Mouse (Mus musculus): ENCODE results near the gene Abhd11. TPM values are rescaled to one million over a fixed set of nuclear protein-coding genes. Genes with fewer than 3 reads are reported as not detected.

Abhd11 gene
- polyA plus RNA-seq, 1 experiment from 2014 or later: 82.8 TPM

DNA sequence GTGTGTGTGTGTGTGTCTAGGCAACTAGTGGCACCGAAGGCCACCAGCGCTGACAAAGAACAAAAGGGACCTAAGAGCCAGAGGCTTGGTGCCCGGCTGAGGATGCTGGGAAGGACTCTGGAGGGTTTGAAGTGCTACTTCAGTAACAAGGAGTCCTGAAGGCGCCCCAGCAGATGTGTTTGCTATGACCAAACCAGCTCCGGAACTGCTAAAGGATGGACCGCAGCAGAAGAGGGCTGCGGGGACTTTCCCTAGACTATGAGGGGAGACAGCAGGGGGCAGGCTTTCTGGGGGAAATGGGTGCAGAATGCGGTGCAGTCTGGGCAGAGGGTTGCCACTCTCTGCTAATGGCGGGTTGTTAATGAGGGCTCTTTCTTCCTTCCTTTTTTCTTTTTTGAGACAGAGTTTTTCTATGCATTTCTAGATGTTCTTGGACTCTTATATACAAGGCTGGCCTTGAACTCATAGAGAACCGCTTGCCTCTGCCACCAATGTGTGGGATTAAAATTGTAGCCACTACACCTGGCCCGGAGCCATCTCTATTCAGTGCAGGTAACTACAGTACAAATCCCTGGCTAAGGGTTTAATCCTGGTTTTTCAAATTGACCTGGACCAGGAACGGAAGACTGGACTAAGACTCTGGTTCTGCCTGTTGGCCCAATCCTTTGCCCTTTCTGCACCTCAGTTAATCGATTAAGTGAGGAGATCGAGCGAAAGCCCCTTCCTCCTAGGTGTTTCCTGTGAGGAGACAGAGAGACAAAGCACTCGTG, 965 bp upstream of the Abhd11 start:
- ChIA-PET CTCF (interaction anchor here (1.0 to 3.2 kb wide), 3 partner anchors 9 to 100 kb away, joined by 3 to 9 read pairs (median 4); no protein-coding TSS in a partner anchor), POLR2A (interaction anchor here (0.6 kb wide), 1 partner anchor 121 kb away, joined by 3 read pairs; no protein-coding TSS in a partner anchor)
- ATAC-seq (no peak), DNase-seq (ENCODE audit: low read depth, low spot score) (no peak)
- H3K27me3 ChIP-seq: no peaks in the 10 kb centered on the region
- in situ Hi-C loops (cut with MboI; ENCODE audit: low pct_unique_long_range_greater_than_20kb): no loop called here
- no peak for TF ChIP-seq CTCF (IDR thresholded peaks at IDR 0.05)

GRCm38 (mm10) chr5:135009590-135010319, 803 bp downstream of the Abhd11 start:
- CTCF ChIA-PET: interaction anchor here (3.2 kb wide), 1 partner anchor 102 kb away, joined by 9 read pairs; no protein-coding TSS in a partner anchor
- H3K27me3 ChIP-seq: no peaks in the 10 kb centered on the region
- ATAC-seq (peak; percentile 60), DNase-seq (ENCODE audit: low read depth, low spot score) (peak; percentile 58)
- TF ChIP-seq CTCF (IDR thresholded peaks at IDR 0.05): no peak
- in situ Hi-C loops (cut with MboI; ENCODE audit: low pct_unique_long_range_greater_than_20kb): loop anchor here (10.0 kb wide), 1 partner anchor 155 kb away; the partner anchor contains the start of gene Bcl7b
- POLR2A ChIA-PET: interaction anchor here (0.6 to 0.8 kb wide), 3 partner anchors 65 to 714 kb away, joined by 3 to 5 read pairs (median 3); no protein-coding TSS in a partner anchor

DNA sequence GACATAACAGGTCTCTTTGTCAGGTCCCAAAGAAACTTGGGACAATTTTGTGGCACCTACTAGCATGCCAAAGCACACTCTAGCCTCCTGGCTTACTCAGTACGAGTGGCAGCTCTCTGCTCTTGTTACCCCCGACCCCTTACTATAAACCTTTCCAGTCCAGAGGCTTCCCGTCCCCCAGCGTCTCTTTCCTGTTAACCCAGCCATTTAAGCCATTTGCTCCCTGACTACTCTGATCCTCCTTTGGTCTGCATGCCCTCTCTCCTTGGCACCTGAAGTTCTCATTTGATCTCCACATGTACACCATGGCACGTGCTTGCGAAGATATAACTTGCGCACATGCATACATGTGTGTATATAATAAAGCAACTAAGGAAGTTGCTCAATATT, 1.4 kb downstream of the Abhd11 start:
- no peak for ATAC-seq
- no peak for TF ChIP-seq CTCF (IDR thresholded peaks at IDR 0.05)
- no peaks in the 10 kb centered on the region for H3K27me3 ChIP-seq
- ChIA-PET CTCF (interaction anchor here (1.4 to 3.2 kb wide), 2 partner anchors 31 to 103 kb away, joined by 3 to 9 read pairs; no protein-coding TSS in a partner anchor), POLR2A (interaction anchor here (0.8 kb wide), 1 partner anchor 64 kb away, joined by 3 read pairs; no protein-coding TSS in a partner anchor)
- DNase-seq (ENCODE audit: low read depth, low spot score): no peak
- in situ Hi-C loops (cut with MboI; ENCODE audit: low pct_unique_long_range_greater_than_20kb): loop anchor here (10.0 kb wide), 1 partner anchor 154 kb away; the partner anchor contains the start of gene Bcl7b

GRCm38 (mm10) chr5:135010841-135011743, 2.1 kb downstream of the Abhd11 start:
- in situ Hi-C loops (cut with MboI; ENCODE audit: low pct_unique_long_range_greater_than_20kb): loop anchor here (10.0 kb wide), 1 partner anchor 154 kb away; the partner anchor contains the start of gene Bcl7b
- POLR2A ChIA-PET: interaction anchor here (0.6 to 0.8 kb wide), 3 partner anchors 64 to 175 kb away, joined by 3 to 4 read pairs (median 3); no protein-coding TSS in a partner anchor

DNA sequence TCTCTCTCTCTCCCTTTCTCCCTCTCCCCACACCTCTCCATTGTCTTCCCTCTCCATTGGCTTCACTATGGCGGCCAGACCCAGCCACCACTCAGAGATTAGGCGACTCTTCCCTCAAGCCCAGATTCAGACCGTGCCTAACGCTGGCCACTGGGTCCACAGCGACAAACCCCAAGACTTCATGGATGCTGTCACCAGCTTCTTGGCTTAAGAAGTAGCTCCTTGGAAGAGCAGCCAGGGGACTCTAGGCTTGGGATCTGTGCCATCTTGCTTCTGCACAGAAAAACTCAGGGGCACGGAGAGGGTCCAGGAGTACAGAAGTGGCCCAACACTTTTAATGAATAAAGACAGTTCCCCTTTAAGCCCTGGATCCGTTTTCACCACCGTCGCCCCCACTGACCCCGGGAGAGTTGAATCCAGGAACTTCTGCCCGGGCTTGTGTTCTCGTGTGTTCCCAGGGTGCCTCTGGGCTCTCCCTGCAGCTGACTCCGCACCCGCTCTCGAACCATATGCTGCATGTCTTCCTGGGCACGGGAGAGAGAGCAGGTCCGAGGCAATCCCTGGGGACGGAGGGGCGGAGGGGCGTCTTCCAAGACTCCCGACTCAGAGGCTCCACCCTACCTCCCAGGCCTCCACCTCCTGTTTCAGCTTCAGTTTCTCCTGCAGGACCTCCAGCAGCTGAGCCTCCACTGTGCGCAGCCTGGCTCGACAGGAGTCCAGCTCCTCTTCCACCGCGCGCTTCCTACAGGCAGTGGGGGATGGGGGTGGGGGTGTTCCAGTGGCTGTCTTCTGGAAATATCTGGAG, 3.1 kb downstream of the Abhd11 start:
- in situ Hi-C loops (cut with MboI; ENCODE audit: low pct_unique_long_range_greater_than_20kb): loop anchor here (10.0 kb wide), 1 partner anchor 153 kb away; the partner anchor contains the start of gene Bcl7b
- TF ChIP-seq CTCF (IDR thresholded peaks at IDR 0.05): no peak
- DNase-seq (ENCODE audit: low read depth, low spot score): no peak
- ATAC-seq: no peak
- H3K27me3 ChIP-seq: no peaks in the 10 kb centered on the region
- CTCF ChIA-PET: interaction anchor here (0.7 to 2.8 kb wide), 8 partner anchors 10 to 274 kb away, joined by 3 to 9 read pairs (median 4); no protein-coding TSS in a partner anchor
- POLR2A ChIA-PET: interaction anchor here (1.1 kb wide), 1 partner anchor 53 kb away, joined by 4 read pairs; the partner anchor contains the start of gene Bud23

More at GRCm38 (mm10) chr5:135010841-135011743, 2.1 kb downstream of the Abhd11 start:
- no peak for TF ChIP-seq CTCF (IDR thresholded peaks at IDR 0.05)
- CTCF ChIA-PET: interaction anchor here (1.4 to 3.2 kb wide), 3 partner anchors 30 to 103 kb away, joined by 3 to 9 read pairs (median 9); no protein-coding TSS in a partner anchor
- H3K27me3 ChIP-seq: no peaks in the 10 kb centered on the region
- ATAC-seq: no peak
- DNase-seq (ENCODE audit: low read depth, low spot score): no peak

GRCm38 (mm10) chr5:135012671-135013441, 3.9 kb downstream of the Abhd11 start:
- in situ Hi-C loops (cut with MboI; ENCODE audit: low pct_unique_long_range_greater_than_20kb): loop anchor here (10.0 kb wide), 1 partner anchor 152 kb away; the partner anchor contains the start of gene Bcl7b
- TF ChIP-seq CTCF (IDR thresholded peaks at IDR 0.05): no peak
- CTCF ChIA-PET: interaction anchor here (0.7 to 2.8 kb wide), 9 partner anchors 10 to 274 kb away, joined by 3 to 9 read pairs (median 4); no protein-coding TSS in a partner anchor
- no peaks in the 10 kb centered on the region for H3K27me3 ChIP-seq
- POLR2A ChIA-PET: interaction anchor here (0.5 to 1.1 kb wide), 2 partner anchors 52 to 357 kb away, joined by 3 to 4 read pairs; partner anchors contain the start of genes Bud23 and Nsun5
- DNase-seq (ENCODE audit: low read depth, low spot score) (no peak), ATAC-seq (no peak)

GRCm38 (mm10) chr5:135015497-135015896, 6.5 kb downstream of the Abhd11 start:
- no peak for DNase-seq (ENCODE audit: low read depth, low spot score)
- ChIA-PET CTCF (interaction anchor here (0.7 to 3.9 kb wide), 28 partner anchors 10 to 324 kb away, joined by 3 to 26 read pairs (median 4); partner anchors contain the start of gene Vps37d), POLR2A (interaction anchor here (1.2 to 1.3 kb wide), 2 partner anchors 19 to 48 kb away, joined by 3 to 4 read pairs; partner anchors contain the start of gene Dnajc30)
- no peaks in the 10 kb centered on the region for H3K27me3 ChIP-seq
- TF ChIP-seq CTCF (IDR thresholded peaks at IDR 0.05): no peak
- no peak for ATAC-seq
- in situ Hi-C loops (cut with MboI; ENCODE audit: low pct_unique_long_range_greater_than_20kb): loop anchor here (5.0 to 10.0 kb wide), 2 partner anchors 149 to 272 kb away; partner anchors contain the start of gene Bcl7b

Measured in Patski (cell line).